Mouse (Mus musculus): ENCODE results near the gene Tdgf1.

DNA sequence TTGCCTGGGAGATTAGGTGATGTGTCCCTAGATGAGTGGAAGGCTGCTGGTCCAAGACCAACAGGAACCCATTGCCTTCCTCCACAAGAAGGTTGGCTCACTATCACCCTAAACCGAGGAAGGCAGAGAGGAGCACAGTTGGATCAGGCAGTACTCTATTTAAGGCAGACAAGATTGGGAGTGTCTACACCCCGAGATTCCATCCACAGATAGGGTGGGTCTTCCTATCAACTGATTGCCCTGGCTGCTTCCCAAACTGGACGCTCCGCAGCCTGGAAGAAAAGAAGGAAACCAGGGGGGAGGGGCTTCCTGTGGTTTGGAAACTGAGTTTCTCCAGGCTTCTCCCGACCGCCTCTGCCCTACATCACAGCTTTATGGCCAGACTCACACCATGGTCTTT lies 44.2 kb upstream of the Tdgf1 start, which contains the start of gene Rtp3:
- TF ChIP-seq POLR2A (IDR thresholded peaks at IDR 0.05; ENCODE audit: low read depth, low read length) (no peak), CTCF (IDR thresholded peaks at IDR 0.05; ENCODE audit: borderline replicate concordance, insufficient read depth, low read length) (no peak)

All from embryonic fibroblast, embryonic 13.5 days (primary cell).